Mouse (Mus musculus) heart, embryonic 12.5 days (tissue): ENCODE results near the gene Nab2. TPM values are rescaled to one million over a fixed set of nuclear protein-coding genes. Genes with fewer than 3 reads are reported as not detected.
A peak's percentile ranks its signal among the peaks of the same experiment; 100 is the strongest.

Experiments used
- ATAC-seq: fragments of 200-750 bp; cut with Nextera tagmentation; 2 replicates; pipeline ENCODE4 v1.8.0; 2017; ENCODE audit warnings: moderate TSS enrichment, moderate library complexity; ENCODE audit not compliant: insufficient number of reproducible peaks, low FRiP score
- H3K27ac ChIP-seq: fragments of 300-500 bp; sonication (generic); 2 replicates; pipeline ENCODE4 v1.5.1; 2016; ENCODE audit warnings: mild to moderate bottlenecking, moderate library complexity; ENCODE audit not compliant: poor library complexity, severe bottlenecking
- H3K27me3 ChIP-seq: fragments of 300-500 bp; sonication (generic); replicated peaks from 2 replicates; pipeline ENCODE4 v1.6.1; 2016; ENCODE audit warnings: mild to moderate bottlenecking, moderate library complexity
- H3K36me3 ChIP-seq: fragments of 300-500 bp; sonication (generic); 2 replicates; pipeline ENCODE4 v1.6.1; 2016; ENCODE audit warnings: mild to moderate bottlenecking, moderate library complexity
- H3K4me1 ChIP-seq: fragments of 300-500 bp; sonication (generic); replicated peaks from 2 replicates; pipeline ENCODE4 v1.6.1; 2016; ENCODE audit warnings: mild to moderate bottlenecking
- H3K4me2 ChIP-seq: fragments of 300-500 bp; sonication (generic); 2 replicates; pipeline ENCODE4 v1.6.1; 2016; ENCODE audit warnings: mild to moderate bottlenecking, moderate library complexity
- H3K4me3 ChIP-seq: fragments of 300-500 bp; sonication (generic); 2 replicates; pipeline ENCODE4 v1.5.1; 2016; ENCODE audit warnings: mild to moderate bottlenecking
- H3K9ac ChIP-seq: fragments of 300-500 bp; sonication (generic); 2 replicates; pipeline ENCODE4 v1.6.1; 2016; ENCODE audit warnings: mild to moderate bottlenecking, moderate library complexity
- H3K9me3 ChIP-seq: fragments of 300-500 bp; sonication (generic); replicated peaks from 2 replicates; pipeline ENCODE4 v1.6.1; 2016; ENCODE audit warnings: mild to moderate bottlenecking, moderate library complexity
- WGBS: fragments of 180-500 bp; shearing (Covaris S2); methylation state at CpG from one replicate; pipeline ENCODE4 v1.1.7; 2016; 5-methylcytosine and 5-hydroxymethylcytosine counted together
- polyA plus RNA-seq: library from polyadenylated mRNA; unstranded; fragments of >200 nt; fragmentation: Nextera tagmentation; extraction: Ambion mirVana; gene quantifications from 2 replicates; pipeline ENCODE4 v1.2.1, GENCODE M21; 2016

Gene Nab2
- polyA plus RNA-seq, 1 experiment from 2014 or later, result 13.7 TPM

- Histone ChIP-seq H3K9me3 (no peaks in the 10 kb centered on the region), H3K4me2 (peak within 1 kb of the TSS; percentile 98), H3K27ac (peak within 1 kb of the TSS; percentile 98), H3K4me3 (peak within 1 kb of the TSS; percentile 77), H3K27me3 (no peaks in the 10 kb centered on the region), H3K9ac (peak within 1 kb of the TSS; percentile 73), H3K4me1 (peaks cover 53% of the 10 kb centered on the region), H3K36me3 (no peaks in the 10 kb centered on the region)
- WGBS, result under 1% methylated on average over 29 of the region's 32 CpGs
- ATAC-seq, result peak; percentile 70
These were observed 47.8 kb downstream of the Nab2 start, which contains the start of gene Lrp1 for GRCm38 (mm10) chr10:127620406-127621190. Gene Lrp1 (minus strand): TSS chr10:127621148.

- Histone ChIP-seq H3K4me3 (peak overlapping the region; percentile 77), H3K36me3 (no peaks in the 10 kb centered on the region), H3K9me3 (no peaks in the 10 kb centered on the region), H3K27ac (peak overlapping the region; percentile 98), H3K9ac (peak overlapping the region; percentile 73), H3K27me3 (no peaks in the 10 kb centered on the region), H3K4me1 (peaks cover 59% of the 10 kb centered on the region), H3K4me2 (peak overlapping the region; percentile 98)
- ATAC-seq, result no peak
- 6% methylated on average over 12 of the region's 12 CpGs for WGBS
These were observed 48.4 kb downstream of the Nab2 start for GRCm38 (mm10) chr10:127619941-127620405.

- H3K27ac ChIP-seq, result peak overlapping the region; percentile 98; the same call in 1 of the 2 replicates
- WGBS, result 32% methylated on average over 8 of the region's 8 CpGs
- H3K4me1 ChIP-seq, result peaks cover 66% of the 10 kb centered on the region
- no peak for ATAC-seq
- peak overlapping the region; percentile 77 for H3K4me3 ChIP-seq
- H3K9ac ChIP-seq, result peak overlapping the region; percentile 73
- no peaks in the 10 kb centered on the region for H3K27me3 ChIP-seq
- peak overlapping the region; percentile 98 for H3K4me2 ChIP-seq
- no peaks in the 10 kb centered on the region for H3K9me3 ChIP-seq
- H3K36me3 ChIP-seq, result no peaks in the 10 kb centered on the region
These were observed 49.1 kb downstream of the Nab2 start for GRCm38 (mm10) chr10:127619119-127619721.

- Histone ChIP-seq H3K9ac (no peak overlapping the region), H3K27ac (no peak overlapping the region), H3K9me3 (no peaks in the 10 kb centered on the region), H3K4me1 (peaks cover 72% of the 10 kb centered on the region), H3K4me2 (peak overlapping the region; percentile 98), H3K36me3 (no peaks in the 10 kb centered on the region), H3K27me3 (no peaks in the 10 kb centered on the region), H3K4me3 (no peak overlapping the region)
- no peak for ATAC-seq
- WGBS, result 32% methylated on average over 6 of the region's 6 CpGs
These were observed 50.2 kb downstream of the Nab2 start for GRCm38 (mm10) chr10:127618173-127618572.

GRCm38 (mm10) chr10:127617294-127617693 lies 51.1 kb downstream of the Nab2 start:
- ATAC-seq, result no peak
- Histone ChIP-seq H3K4me3 (no peak overlapping the region), H3K27ac (no peak overlapping the region), H3K4me2 (peak overlapping the region; percentile 12; the same call in 1 of the 2 replicates), H3K36me3 (peaks cover 3% of the 10 kb centered on the region), H3K9me3 (no peaks in the 10 kb centered on the region), H3K9ac (peak overlapping the region; percentile 6; the same call in 1 of the 2 replicates), H3K4me1 (peaks cover 72% of the 10 kb centered on the region), H3K27me3 (no peaks in the 10 kb centered on the region)
- WGBS, result 48% methylated on average over 4 of the region's 4 CpGs

GRCm38 (mm10) chr10:127616261-127616679 lies 52.1 kb downstream of the Nab2 start:
- H3K9ac ChIP-seq, result 0 out of 2 replicates have a peak overlapping the region, but pooled peaks have one; percentile 23

GRCm38 (mm10) chr10:127615591-127615990 lies 52.8 kb downstream of the Nab2 start:
- Histone ChIP-seq H3K36me3 (peaks cover 17% of the 10 kb centered on the region), H3K4me3 (no peak overlapping the region), H3K27ac (peak overlapping the region; percentile 75), H3K9me3 (no peaks in the 10 kb centered on the region), H3K4me1 (peaks cover 68% of the 10 kb centered on the region), H3K4me2 (peak overlapping the region; percentile 27), H3K9ac (0 out of 2 replicates have a peak overlapping the region, but pooled peaks have one; percentile 23), H3K27me3 (no peaks in the 10 kb centered on the region)
- no peak for ATAC-seq
- WGBS, result 55% methylated on average over 3 of the region's 3 CpGs

More at GRCm38 (mm10) chr10:127616261-127616679, 52.1 kb downstream of the Nab2 start:
- Histone ChIP-seq H3K36me3 (peaks cover 13% of the 10 kb centered on the region), H3K9me3 (no peaks in the 10 kb centered on the region), H3K4me2 (0 out of 2 replicates have a peak overlapping the region, but pooled peaks have one; percentile 27), H3K27ac (peak overlapping the region; percentile 75), H3K27me3 (no peaks in the 10 kb centered on the region), H3K4me1 (peaks cover 68% of the 10 kb centered on the region), H3K4me3 (no peak overlapping the region)
- no peak for ATAC-seq
- 30% methylated on average over 7 of the region's 7 CpGs for WGBS

- Histone ChIP-seq H3K27ac (peak overlapping the region; percentile 75), H3K9ac (no peak overlapping the region), H3K4me2 (peak overlapping the region; percentile 27), H3K27me3 (no peaks in the 10 kb centered on the region), H3K36me3 (peaks cover 23% of the 10 kb centered on the region), H3K4me3 (no peak overlapping the region), H3K9me3 (no peaks in the 10 kb centered on the region), H3K4me1 (peaks cover 64% of the 10 kb centered on the region)
- no peak for ATAC-seq
- WGBS, result 15% methylated on average over 2 of the region's 2 CpGs
These were observed 53.4 kb downstream of the Nab2 start for GRCm38 (mm10) chr10:127615034-127615374.

GRCm38 (mm10) chr10:127614236-127615033 lies 53.9 kb downstream of the Nab2 start:
- Histone ChIP-seq H3K9ac (0 out of 2 replicates have a peak overlapping the region, but pooled peaks have one; percentile 15), H3K4me1 (peaks cover 58% of the 10 kb centered on the region), H3K36me3 (peaks cover 28% of the 10 kb centered on the region), H3K9me3 (no peaks in the 10 kb centered on the region), H3K4me2 (peak overlapping the region; percentile 27), H3K27me3 (no peaks in the 10 kb centered on the region), H3K27ac (peak overlapping the region; percentile 75), H3K4me3 (no peak overlapping the region)
- 0 out of 2 replicates have a peak, but pooled peaks have one; percentile 29 for ATAC-seq
- 29% methylated on average over 12 of the region's 12 CpGs for WGBS

- Histone ChIP-seq H3K4me3 (no peak overlapping the region), H3K27me3 (no peaks in the 10 kb centered on the region), H3K4me1 (peaks cover 38% of the 10 kb centered on the region), H3K9me3 (no peaks in the 10 kb centered on the region), H3K9ac (no peak overlapping the region), H3K36me3 (peaks cover 46% of the 10 kb centered on the region), H3K4me2 (no peak overlapping the region), H3K27ac (no peak overlapping the region)
- no peak for ATAC-seq
- WGBS, result 60% methylated on average over 14 of the region's 14 CpGs
These were observed 56.1 kb downstream of the Nab2 start for GRCm38 (mm10) chr10:127612079-127612775.
